Mouse (Mus musculus): Measurements from ENCODE around the gene Pirb. TPM values are rescaled to one million over a fixed set of nuclear protein-coding genes. Genes with fewer than 3 reads are reported as not detected.

Pirb gene
- polyA plus RNA-seq (2017; shearing (Covaris generic)) = 0.62 TPM

DNA sequence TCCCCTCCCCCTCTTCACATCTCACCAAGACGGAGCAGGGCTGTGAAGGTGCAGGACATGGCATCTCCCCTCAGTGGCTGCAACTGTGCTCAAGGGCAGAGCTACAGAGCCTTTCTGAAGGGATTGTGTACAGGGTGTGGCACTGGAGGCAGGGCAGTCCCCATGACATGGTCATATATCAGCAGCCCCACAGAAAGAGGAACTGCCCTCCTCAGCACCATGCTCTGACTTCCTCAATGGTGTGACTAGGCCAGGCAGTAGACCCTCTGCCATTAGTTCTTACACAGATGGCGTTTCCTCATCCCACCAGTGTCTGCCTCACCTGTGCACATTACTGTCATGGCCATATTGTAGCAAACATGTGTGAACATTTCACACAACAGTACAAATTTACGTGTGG, at the start of gene Pirb:
Gene Pirb, minus strand, starts transcription at position 124 of the 400 bp plus-strand sequence.

DNA sequence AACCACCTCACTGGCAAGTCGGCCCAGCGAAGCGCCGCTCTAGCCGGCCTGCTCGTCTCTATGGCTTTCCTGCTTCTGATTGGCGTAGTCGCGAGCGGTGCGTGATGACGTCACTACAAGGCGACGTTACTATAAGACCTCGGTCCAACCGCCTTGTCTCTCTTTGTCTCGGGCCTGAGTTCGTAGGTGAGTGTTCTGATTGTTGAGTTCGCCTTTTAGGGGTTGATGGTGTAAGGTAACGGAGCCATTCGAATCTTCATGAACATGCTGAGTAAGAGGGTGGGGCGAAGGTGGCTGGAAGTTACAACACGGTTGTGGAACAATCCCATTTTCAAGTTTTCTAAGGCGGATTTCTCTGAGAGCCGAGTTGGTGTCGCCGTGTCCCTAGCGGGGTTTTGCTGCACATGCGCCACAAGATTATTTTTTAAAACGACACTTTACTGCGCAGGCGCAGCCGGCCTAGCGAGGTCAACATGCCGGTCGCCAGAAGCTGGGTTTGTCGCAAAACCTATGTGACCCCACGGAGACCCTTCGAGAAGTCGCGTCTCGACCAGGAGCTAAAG, 16.2 kb downstream of the Pirb start, which contains the start of gene Rps9:
Gene Rps9, plus strand, starts transcription at position 115 of the 563 bp plus-strand sequence.

DNA sequence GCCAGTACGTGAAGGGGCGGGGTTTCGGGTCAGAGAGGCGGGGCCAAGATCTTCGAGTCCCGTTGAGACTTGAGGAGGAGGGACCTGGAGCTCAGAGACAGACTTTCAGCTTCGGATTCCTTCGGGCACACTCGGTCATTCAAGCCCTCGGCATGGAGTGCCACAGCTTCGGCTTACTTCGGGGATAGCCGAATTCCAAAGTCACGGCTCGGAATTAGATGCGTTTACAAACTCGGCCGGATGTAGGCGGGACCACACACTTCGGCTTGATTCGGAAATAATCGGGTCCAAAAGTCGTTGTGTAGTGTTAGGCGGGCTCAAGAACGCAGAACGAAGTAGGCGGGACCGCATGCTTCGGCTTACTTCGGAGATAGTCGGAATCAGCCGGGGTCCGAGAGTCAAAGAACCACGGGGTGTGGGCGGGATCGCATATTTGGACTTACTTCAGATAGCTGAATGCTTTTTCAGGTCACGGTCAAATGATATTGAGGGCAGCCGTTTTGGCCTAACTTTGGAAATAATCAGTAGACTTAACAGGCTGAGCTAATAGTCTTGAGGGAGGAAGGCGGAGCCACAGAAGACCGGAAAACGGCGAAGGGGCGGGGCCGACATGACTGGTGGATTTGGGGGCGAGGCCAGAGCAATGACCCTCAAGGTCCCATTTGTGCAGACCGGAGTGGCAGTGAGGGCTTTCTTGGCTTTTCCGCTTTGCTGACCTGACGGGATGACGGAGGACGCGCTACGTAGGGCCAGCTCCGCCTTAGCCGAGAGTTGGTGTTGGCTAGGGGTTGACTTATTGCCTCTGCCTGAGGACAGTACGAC, 27.0 kb downstream of the Pirb start, which contains the start of gene Mboat7:
Gene Mboat7, minus strand, starts transcription at position 537 of the 822 bp plus-strand sequence.

DNA sequence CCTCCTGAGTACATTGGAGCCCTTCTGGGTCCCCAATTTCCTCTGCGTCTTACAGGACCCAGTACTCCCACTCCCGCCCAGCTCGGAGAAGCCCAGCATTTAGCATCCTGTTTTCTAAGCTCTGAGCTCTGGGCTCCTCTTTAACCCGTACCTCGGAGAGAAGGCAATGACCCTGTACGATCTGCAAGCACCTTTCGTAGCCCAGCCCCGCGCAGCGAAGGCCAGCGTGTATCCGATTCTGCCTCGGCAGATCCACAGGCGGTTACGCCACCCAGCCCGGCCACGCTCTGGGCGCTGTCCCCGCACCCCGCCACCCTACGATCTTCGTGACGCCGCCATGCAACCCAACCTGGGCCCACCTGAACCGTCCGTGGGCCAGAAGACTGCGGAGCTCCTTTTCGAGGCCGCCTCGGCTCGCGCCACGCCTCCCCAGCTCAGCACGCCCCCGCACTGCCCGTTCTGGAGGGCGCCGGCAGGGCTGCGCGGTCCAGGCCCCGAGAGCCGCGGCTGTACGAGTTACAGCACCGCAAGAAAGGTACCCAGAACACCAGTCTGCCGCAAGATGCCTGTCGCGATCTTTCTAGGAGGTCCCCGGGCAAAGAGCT, 27.7 kb downstream of the Pirb start, which contains the start of gene Tsen34:
Gene Tsen34, plus strand, starts transcription at position 482 of the 605 bp plus-strand sequence.

DNA sequence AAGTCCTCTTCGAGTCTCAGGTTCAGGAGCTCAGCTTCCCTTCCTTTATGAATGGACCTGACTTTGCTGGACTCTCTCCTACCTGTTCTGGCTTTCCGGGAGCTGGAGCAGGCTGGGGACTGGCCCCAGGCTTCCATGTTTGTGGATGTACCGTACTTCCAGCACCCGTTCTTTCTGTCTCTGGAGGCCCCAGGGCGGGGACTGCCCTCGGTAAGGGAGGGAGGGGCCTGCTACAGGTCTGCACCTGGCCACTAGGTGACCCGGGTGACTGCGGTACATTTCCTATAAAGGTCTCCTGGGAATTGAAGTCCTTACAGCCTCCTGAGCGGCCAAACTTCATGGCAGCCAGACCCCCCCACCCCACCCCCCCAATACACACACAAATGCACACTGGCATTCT, 42.8 kb downstream of the Pirb start, which contains the start of gene Tmc4:
Gene Tmc4, minus strand, starts transcription at position 212 of the 400 bp plus-strand sequence.

DNA sequence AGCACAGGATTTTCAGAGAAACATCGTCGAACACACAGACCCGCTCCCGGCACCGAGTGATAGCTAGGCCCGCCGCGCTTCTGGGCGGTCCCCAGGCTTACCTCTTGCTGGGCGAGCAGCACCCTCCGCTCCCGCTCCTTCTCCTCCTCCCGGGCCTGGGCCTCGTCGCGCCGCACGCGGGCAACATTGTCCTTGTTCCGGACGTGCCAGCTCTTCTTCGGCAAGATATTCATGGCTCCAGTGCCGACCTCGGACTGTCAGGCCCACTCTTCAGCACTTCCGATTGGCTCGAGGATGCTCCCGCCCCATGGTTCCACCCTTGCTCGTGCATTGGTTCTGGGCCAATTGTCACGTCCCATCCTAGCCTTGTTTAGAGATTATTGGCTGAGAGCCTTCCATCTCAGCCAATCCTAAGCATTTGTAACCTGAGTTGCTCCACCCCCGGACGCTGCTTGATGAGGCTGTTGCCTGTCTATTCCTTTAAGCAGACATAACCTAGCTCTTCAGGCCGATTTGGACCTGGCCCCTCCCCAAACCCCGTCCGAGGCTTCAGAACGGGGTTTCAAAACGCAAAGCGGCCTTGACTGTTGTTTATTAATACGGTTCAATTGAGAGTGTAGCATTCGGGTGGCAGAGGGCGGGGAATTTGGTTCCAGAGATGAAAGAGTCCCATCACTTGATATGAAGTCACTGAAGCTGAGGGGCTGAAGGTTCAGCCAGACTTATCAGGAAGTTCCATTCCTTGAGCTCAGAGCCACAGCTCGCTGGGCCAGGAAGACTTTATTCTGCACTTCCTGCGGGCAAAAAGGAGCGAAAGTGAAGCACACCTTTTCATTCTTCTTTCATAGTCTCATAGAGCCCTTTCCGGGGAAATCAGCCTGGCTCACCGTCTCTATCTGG, 54.7 kb downstream of the Pirb start, which contains the start of gene Leng1:
Gene Leng1, minus strand, starts transcription at position 626 of the 900 bp plus-strand sequence.

Other genes starting within 250 kb of the Pirb start
- gene Tarm1, start 217.8 kb downstream of the Pirb start, polyA plus RNA-seq (2017; shearing (Covaris generic)) = 0.57 TPM
- 0.21 TPM for gene Oscar, start 104.2 kb downstream of the Pirb start, polyA plus RNA-seq (2017; shearing (Covaris generic))
- 347 TPM for gene Ndufa3, start 103.0 kb downstream of the Pirb start, polyA plus RNA-seq (2017; shearing (Covaris generic))
- gene Tfpt, start 90.5 kb downstream of the Pirb start, polyA plus RNA-seq (2017; shearing (Covaris generic)) = 20.6 TPM
- gene Prpf31, start 90.4 kb downstream of the Pirb start, polyA plus RNA-seq (2017; shearing (Covaris generic)) = 52.6 TPM
- gene Cnot3, start 75.1 kb downstream of the Pirb start, polyA plus RNA-seq (2017; shearing (Covaris generic)) = 70.8 TPM
- gene Leng1, start 54.6 kb downstream of the Pirb start, polyA plus RNA-seq (2017; shearing (Covaris generic)) = 31.5 TPM
- gene Tmc4, start 42.8 kb downstream of the Pirb start, polyA plus RNA-seq (2017; shearing (Covaris generic)) = 3.4 TPM
- 10.8 TPM for gene Tsen34, start 27.5 kb downstream of the Pirb start, polyA plus RNA-seq (2017; shearing (Covaris generic))
- gene Mboat7, start 26.9 kb downstream of the Pirb start, polyA plus RNA-seq (2017; shearing (Covaris generic)) = 46.3 TPM
- 1,838 TPM for gene Rps9, start 16.4 kb downstream of the Pirb start, polyA plus RNA-seq (2017; shearing (Covaris generic))
- not detected for gene Gm15448, start 105.3 kb upstream of the Pirb start, polyA plus RNA-seq (2017; shearing (Covaris generic))
- not detected for gene Pira2, start 124.7 kb upstream of the Pirb start, polyA plus RNA-seq (2017; shearing (Covaris generic))
- gene Gm14548, start 177.7 kb upstream of the Pirb start, polyA plus RNA-seq (2017; shearing (Covaris generic)) = not detected
- gene Lilra6, start 195.1 kb upstream of the Pirb start, polyA plus RNA-seq (2017; shearing (Covaris generic)) = 0.15 TPM